Mouse (Mus musculus) layer of hippocampus, postnatal 10 days (tissue): ENCODE measurements around the gene Ptpn14. TPM values are rescaled to one million over a fixed set of nuclear protein-coding genes. Genes with fewer than 3 reads are reported as not detected.
A peak's percentile ranks its signal among the peaks of the same experiment; 100 is the strongest.
"Not testable (repeated sequence)": the region's sequence is repeated elsewhere in the genome, so short reads cannot be mapped to it uniquely, and the experiment has no call there.

Source experiments
- DNase-seq, 2 experiments: peaks; one replicate each; pipeline ENCODE4 v3.0.0; 2021; ENCODE audit warnings: low spot score in 2 of 2
- long read RNA-seq: library from polyadenylated mRNA; stranded (forward); transcript quantifications from one replicate; pipeline ENCODE4 v2.0.0, GENCODE M21; 2023
- total RNA-seq, 2 experiments: library from RNA; stranded (reverse); gene quantifications; 2 replicates each; pipeline ENCODE4 v1.2.3; 2021

Ptpn14 gene
- 10 to 100 TPM; 10.3 to 10.8 TPM for total RNA-seq
- long read RNA-seq, partial matches to known transcripts: 0 of 4 reads
- long read RNA-seq, other reads (novel, unspliced or antisense): 1 of 4 reads

- DNase-seq: peak; percentile 41 to 65
These were observed at the start of gene Ptpn14 for GRCm38 (mm10) chr1:189727884-189728783. Gene Ptpn14 (plus strand): TSS chr1:189728268.

- peak in 1 of 2 experiments; percentile 23 for DNase-seq
These were observed 48.5 kb upstream of the Ptpn14 start for GRCm38 (mm10) chr1:189679555-189679954.

- no peak for DNase-seq
These were observed 43.2 kb upstream of the Ptpn14 start for GRCm38 (mm10) chr1:189684786-189685415.

GRCm38 (mm10) chr1:189686025-189686424 lies 42.0 kb upstream of the Ptpn14 start:
- DNase-seq: no peak

DNA sequence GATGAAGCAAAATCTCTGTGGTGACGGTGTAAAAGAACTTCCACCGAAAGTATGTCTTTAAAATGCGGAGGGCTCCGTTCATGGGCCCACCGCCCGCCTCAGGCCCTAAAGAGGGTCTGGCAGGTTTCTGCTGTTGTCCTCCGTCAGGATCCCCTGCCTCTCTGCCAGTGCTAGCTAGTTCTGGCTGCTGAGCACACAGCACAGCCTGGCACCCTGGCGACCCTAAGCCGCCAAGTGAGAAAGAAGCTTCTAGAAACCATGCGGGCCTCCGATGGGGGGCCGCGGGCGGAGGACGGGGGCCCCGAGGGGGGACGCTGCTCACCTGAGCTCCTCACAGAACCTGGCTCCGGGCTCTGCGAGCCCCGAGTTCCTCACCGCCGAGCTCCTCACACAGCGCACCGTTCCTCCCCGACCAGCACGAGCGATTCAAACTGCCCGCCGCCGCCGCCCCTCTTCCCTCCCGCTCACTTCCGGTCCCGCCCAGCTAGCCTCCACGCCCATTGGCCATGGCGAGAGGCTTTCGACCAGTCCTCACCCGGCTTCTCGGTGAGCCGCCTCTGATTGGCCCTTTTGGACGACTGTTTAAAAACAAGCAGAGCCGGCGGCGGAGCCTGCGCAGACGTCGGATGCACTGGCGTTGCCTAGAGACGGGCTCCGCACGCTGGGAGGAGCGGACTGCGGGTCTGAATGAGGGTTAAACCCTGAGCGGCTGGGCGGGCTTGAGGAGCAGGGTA lies 40.2 kb upstream of the Ptpn14 start, which contains the start of gene Cenpf:
TSS of gene Cenpf (minus strand) at position 433 of the 734 bp plus-strand sequence.
- peak; percentile 97 for DNase-seq

DNA sequence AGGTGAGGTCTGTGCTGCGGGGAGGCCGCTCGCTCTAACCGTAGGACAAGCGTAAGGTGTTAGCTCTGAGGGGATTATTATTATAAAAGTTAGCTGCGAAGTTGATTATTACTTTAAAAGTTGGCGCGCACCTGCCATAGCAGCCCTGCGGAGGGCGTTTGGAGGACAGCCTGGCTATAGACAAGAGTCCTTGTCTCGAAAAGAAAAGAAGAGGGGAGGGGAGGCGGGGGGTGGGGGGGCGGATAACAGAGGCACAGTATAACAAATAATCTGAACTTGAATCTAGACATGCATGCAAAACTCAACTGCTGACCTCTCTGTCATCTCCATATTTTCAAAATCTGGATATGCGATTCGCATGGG lies 39.7 kb upstream of the Ptpn14 start:
- DNase-seq: no peak

DNA sequence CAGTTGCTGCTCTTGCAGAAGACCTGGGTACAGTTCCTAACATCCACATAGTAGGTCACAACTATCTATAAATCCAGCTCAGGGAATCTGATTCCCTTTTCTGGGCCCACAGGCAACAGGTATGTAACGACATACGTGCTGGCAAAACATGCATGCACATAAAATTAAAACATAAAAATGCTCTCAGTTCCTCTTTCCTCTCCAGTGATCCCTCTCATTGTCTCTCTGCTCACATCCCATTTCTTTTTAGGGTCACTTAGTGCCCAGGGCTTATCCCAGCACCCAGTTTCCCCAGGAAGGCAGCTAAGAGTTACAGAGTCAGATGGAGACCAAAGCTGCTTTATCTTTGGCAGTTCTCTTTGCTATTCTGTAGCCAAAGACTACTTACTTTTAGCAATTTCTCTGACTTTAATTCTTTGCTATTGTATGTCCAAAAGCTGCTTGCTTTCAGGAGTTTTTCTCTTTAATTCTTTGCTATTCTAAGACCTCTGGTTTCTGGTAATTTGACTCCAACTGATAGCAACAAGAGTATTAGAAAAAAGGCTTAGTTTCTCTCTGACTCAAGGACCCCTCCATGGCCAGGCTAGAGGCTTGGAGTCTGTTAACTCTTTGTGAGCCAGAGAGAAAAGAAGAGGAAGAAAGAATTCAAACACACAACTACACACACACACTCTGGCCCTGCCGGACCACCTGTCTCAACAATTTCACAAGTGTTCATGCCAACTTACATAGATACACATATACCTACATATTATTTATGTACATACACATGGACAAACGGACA lies 38.8 kb upstream of the Ptpn14 start:
- no peak for DNase-seq

GRCm38 (mm10) chr1:189692442-189692841 lies 35.6 kb upstream of the Ptpn14 start:
- not testable (repeated sequence) for DNase-seq

- DNase-seq: no peak
These were observed 33.7 kb upstream of the Ptpn14 start for GRCm38 (mm10) chr1:189694391-189694790.

GRCm38 (mm10) chr1:189695321-189695720 lies 32.7 kb upstream of the Ptpn14 start:
- DNase-seq: no peak

- no peak for DNase-seq
These were observed 29.7 kb upstream of the Ptpn14 start for GRCm38 (mm10) chr1:189698416-189698815.

- no peak for DNase-seq
These were observed 27.9 kb upstream of the Ptpn14 start for GRCm38 (mm10) chr1:189700186-189700585.

- peak; percentile 73 to 81 for DNase-seq
These were observed 27.1 kb upstream of the Ptpn14 start for GRCm38 (mm10) chr1:189700990-189701389.

DNA sequence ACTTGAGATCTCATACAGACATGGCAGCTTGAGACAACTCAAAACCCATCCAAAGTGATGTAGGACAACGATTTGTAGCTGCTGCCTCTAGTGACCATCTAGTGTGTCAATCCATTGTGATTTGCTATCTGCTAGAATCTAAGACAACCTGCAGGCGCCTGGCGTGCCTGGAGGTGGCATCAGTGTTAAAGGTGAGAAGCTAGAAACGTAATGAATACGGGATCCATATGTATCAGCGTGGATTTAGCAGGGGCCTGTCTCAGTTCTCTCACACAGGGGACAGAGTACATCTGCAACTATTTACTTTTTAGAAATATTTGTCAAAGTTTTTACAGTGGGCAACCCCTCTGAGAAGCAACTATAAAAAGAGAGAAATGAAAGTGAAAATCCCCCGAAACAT lies 24.9 kb upstream of the Ptpn14 start:
- no peak for DNase-seq

DNA sequence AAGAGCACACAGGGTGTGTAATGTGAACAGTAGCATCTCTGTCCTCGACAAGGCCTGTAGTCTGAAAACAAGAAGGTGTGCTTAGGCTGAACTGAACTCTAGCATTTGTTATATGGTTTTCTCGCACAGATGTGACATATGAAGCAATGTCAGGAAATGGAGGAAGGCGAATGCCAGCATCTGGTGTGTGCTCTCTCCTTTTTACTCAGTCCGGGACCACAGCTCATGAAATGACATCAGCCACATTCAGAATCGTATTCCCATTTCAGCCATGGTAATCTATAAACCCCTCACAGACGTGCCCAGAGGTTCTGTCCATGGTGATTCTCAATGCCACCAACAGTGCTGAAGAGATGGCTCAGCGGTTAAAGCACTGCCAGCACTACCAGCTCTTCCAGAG lies 24.5 kb upstream of the Ptpn14 start:
- DNase-seq: no peak

GRCm38 (mm10) chr1:189706040-189706645 lies 21.9 kb upstream of the Ptpn14 start:
- no peak for DNase-seq

DNA sequence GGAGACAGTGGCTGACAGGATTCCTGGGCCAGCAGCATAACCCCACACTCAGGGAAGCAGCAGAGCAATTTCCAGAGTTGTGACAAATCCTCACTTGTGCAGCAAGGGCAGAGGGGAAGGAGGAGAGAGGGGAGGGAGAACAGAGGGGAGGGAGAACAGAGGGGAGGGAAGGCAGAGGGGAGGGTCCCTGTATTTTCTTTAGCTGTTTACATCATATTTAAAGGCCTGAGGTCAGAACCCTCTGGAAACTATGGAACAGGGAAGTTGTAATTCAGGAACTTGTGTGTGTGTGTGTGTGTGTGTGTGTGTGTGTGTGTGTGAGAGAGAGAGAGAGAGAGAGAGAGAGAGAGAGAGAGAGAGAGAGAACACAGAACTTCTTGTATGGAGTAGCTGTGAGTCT lies 21.1 kb upstream of the Ptpn14 start:
- DNase-seq: no peak

GRCm38 (mm10) chr1:189707419-189707818 lies 20.6 kb upstream of the Ptpn14 start:
- no peak for DNase-seq

DNA sequence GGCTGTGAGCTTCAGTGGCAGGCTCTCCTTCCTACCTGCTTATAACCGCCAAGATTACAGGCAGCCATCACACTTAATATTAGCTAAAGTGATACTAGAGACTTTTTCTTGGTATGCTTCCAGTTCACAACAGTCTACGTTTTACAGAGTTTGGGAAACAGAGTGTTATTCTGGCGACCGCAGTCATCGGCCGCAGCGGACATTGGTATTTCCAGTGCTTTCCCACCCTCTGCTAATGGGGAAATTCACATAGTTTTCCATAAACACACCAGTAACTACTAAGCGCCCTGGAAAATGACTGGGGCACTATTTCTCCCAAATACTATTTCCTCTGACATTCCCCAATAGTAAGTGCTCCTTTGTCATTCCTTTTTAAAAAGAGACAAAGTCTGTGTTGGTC lies 19.1 kb upstream of the Ptpn14 start:
- DNase-seq: no peak
